ENCODE assay signal across 6 mouse cellular contexts in the genomic region with DNA sequence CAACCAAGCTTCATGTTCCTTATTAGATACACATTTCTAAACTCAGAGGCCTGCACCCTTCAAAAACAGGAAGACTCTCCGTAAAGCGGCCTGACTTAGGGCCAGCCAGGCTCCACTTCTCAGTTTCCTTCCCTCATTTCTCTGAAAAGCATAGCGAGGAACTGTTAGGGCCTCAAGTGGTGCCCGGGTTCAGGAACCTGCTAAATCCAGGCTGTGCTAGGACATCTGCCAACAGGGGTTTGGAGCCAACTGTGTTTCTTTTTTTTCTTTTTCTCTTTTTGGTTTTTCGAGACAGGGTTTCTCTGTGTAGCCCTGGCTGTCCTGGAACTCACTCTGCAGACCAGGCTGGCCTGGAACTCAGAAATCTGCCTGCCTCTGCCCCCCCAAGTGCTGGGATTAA. TPM values are rescaled to one million over a fixed set of nuclear protein-coding genes. Genes with fewer than 3 reads are reported as not detected.
DNase-seq lines count a peak whose midpoint lies in the region; ATAC-seq and TF ChIP-seq lines count a peak whose summit lies in the region.
"Not testable (repeated sequence)": the region's sequence is repeated elsewhere in the genome, so short reads cannot be mapped to it uniquely, and the experiment has no call there.

No protein-coding gene starts in this region.

- H3K4me2 ChIP-seq in liver, embryonic 13.5 days = not testable (repeated sequence)

- not testable (repeated sequence) for H3K9ac ChIP-seq in liver, embryonic 13.5 days

- TF ChIP-seq POLR2A in bone marrow macrophage, adult 2 months (IDR thresholded peaks at IDR 0.05; ENCODE audit: borderline replicate concordance, low read depth, low read length); kidney, adult 2 months (IDR thresholded peaks at IDR 0.05; ENCODE audit: low read depth, low read length): not testable (repeated sequence)

- not testable (repeated sequence) for H3K4me3 ChIP-seq in bone marrow macrophage, adult 2 months (ENCODE audit: insufficient read depth, low read length); kidney, adult 2 months (ENCODE audit: insufficient read depth, low read depth, low read length); liver, embryonic 13.5 days (replicated peaks); macrophage (ENCODE audit: inconsistent target)

- not testable (repeated sequence) for H3K27me3 ChIP-seq in kidney, adult 2 months (replicated peaks; ENCODE audit: control insufficient read depth, insufficient read depth, low read length); liver, embryonic 13.5 days

- WGBS in kidney, adult 2 months = 38% methylated on average over 5 of the region's 5 CpGs
- WGBS in liver, embryonic 13.5 days (ENCODE audit: insufficient replicate concordance) = 52% methylated on average over 5 of the region's 5 CpGs
- 3% methylated on average over 5 of the region's 5 CpGs for WGBS in macrophage (ENCODE audit: missing documents)

- peak; percentile 33 for DNase-seq in NIH3T3 (ENCODE audit: low read depth)
- DNase-seq in kidney, adult 2 months = peak; percentile 53
- not testable (repeated sequence) for DNase-seq in liver, embryonic 13.5 days

- H3K27ac ChIP-seq in bone marrow macrophage, adult 2 months (ENCODE audit: insufficient read depth, low read depth, low read length) = peak overlapping the region; percentile 75
- not testable (repeated sequence) for H3K27ac ChIP-seq in kidney, adult 2 months (ENCODE audit: insufficient read depth, low read depth, low read length)
- peak overlapping the region; percentile 48 for H3K27ac ChIP-seq in liver, embryonic 13.5 days
- peak overlapping the region; percentile 72 for H3K27ac ChIP-seq in macrophage

- peaks cover 41% of the 10 kb centered on the region for H3K4me1 ChIP-seq in bone marrow macrophage, adult 2 months (ENCODE audit: control insufficient read depth, insufficient read depth, low read length)
- peaks cover 28% of the 10 kb centered on the region for H3K4me1 ChIP-seq in kidney, adult 2 months (ENCODE audit: control insufficient read depth, insufficient read depth, low read length)
- peaks cover 85% of the 10 kb centered on the region for H3K4me1 ChIP-seq in liver, embryonic 13.5 days (replicated peaks)

- peaks cover 53% of the 10 kb centered on the region for H3K79me2 ChIP-seq in macrophage (ENCODE audit: inconsistent target)

- not testable (repeated sequence) for TF ChIP-seq CTCF in bone marrow macrophage, adult 2 months (IDR thresholded peaks at IDR 0.05; ENCODE audit: low read depth, low read length); kidney, adult 2 months (conservative IDR thresholded peaks at IDR 0.05; ENCODE audit: insufficient read depth, insufficient read length, low read depth, low read length)

- not testable (repeated sequence) for H3K9me3 ChIP-seq in liver, embryonic 13.5 days (replicated peaks)

- H3K36me3 ChIP-seq in kidney, adult 2 months (ENCODE audit: control insufficient read depth, insufficient read depth, low read length); liver, embryonic 13.5 days: not testable (repeated sequence)
- H3K36me3 ChIP-seq in macrophage (ENCODE audit: inconsistent target) = peaks cover 52% of the 10 kb centered on the region

- ATAC-seq in granulocyte monocyte progenitor cell, adult 5-6 weeks (replicated peaks; ENCODE audit: poor library complexity, severe bottlenecking) = peak; percentile 12
- ATAC-seq in liver, embryonic 13.5 days (ENCODE audit: low read depth) = not testable (repeated sequence)

RNA-seq across cellular contexts. Expression of gene Slc25a45, which starts 4.5 kb away (rescaled TPM):
- 74.2 and 78.0 TPM in 2 replicates for polyA plus RNA-seq in bone marrow macrophage, adult 2 months (2012; ENCODE audit: insufficient read depth, insufficient read length, missing spikeins)
- 38.2 and 44.5 TPM in 2 replicates for total RNA-seq in granulocyte monocyte progenitor cell, adult 5-6 weeks (2014; fragmentation: Nextera tagmentation)
- total RNA-seq in granulocyte monocyte progenitor cell, adult 5-6 weeks (2017) = 35.5 and 35.6 TPM in 2 replicates
- polyA plus RNA-seq in kidney, adult 2 months (2012; rRNA removed) = 52.7 and 63.4 TPM in 2 replicates
- polyA plus RNA-seq in liver, embryonic 13.5 days (2015; fragmentation: Nextera tagmentation; extraction: Ambion mirVana) = 5.7 and 6.8 TPM in 2 replicates
- 100 to 1,000 TPM in 13 of 26 experiments, 10 to 100 TPM in 11, 1 to 10 TPM in 2; 8.2 to 252 (median 93.8) TPM for total RNA-seq in macrophage (2018; cell fraction: chromatin; rRNA removed)
- total RNA-seq in macrophage (2018; cell fraction: cytosol; rRNA removed) = 10 to 100 TPM; 23.1 to 86.6 (median 55.7) TPM
- 100 to 1,000 TPM in 15 of 26 experiments, 10 to 100 TPM in 11; 18.0 to 263 (median 107) TPM for total RNA-seq in macrophage (2018; cell fraction: nucleus; rRNA removed)
- 44.6 to 74.8 TPM (median 53.2 TPM) in 3 replicates for polyA plus RNA-seq in macrophage (2018)

RNA-seq across cellular contexts. Expression of gene Frmd8, which starts 7.0 kb away (rescaled TPM):
- polyA plus RNA-seq in bone marrow macrophage, adult 2 months (2012; ENCODE audit: insufficient read depth, insufficient read length, missing spikeins) = 24.6 and 25.2 TPM in 2 replicates
- 17.9 and 25.4 TPM in 2 replicates for total RNA-seq in granulocyte monocyte progenitor cell, adult 5-6 weeks (2014; fragmentation: Nextera tagmentation)
- 19.0 and 28.4 TPM in 2 replicates for total RNA-seq in granulocyte monocyte progenitor cell, adult 5-6 weeks (2017)
- 18.5 and 23.1 TPM in 2 replicates for polyA plus RNA-seq in kidney, adult 2 months (2012; rRNA removed)
- polyA plus RNA-seq in liver, embryonic 13.5 days (2015; fragmentation: Nextera tagmentation; extraction: Ambion mirVana) = 13.9 and 15.8 TPM in 2 replicates
- total RNA-seq in macrophage (2018; cell fraction: chromatin; rRNA removed) = 10 to 100 TPM in 20 of 26 experiments, 1 to 10 TPM in 6; 4.2 to 72.2 (median 26.5) TPM
- total RNA-seq in macrophage (2018; cell fraction: cytosol; rRNA removed) = 10 to 100 TPM; 14.6 to 30.6 (median 23.5) TPM
- 10 to 100 TPM in 25 of 26 experiments, 1 to 10 TPM in 1; 8.8 to 44.5 (median 22.9) TPM for total RNA-seq in macrophage (2018; cell fraction: nucleus; rRNA removed)
- polyA plus RNA-seq in macrophage (2018) = 8.1 to 26.2 TPM (median 19.8 TPM) in 3 replicates

RNA-seq across cellular contexts. Expression of gene Tigd3, which starts 11.9 kb away (rescaled TPM):
- polyA plus RNA-seq in bone marrow macrophage, adult 2 months (2012; ENCODE audit: insufficient read depth, insufficient read length, missing spikeins) = 0.61 and 0.70 TPM in 2 replicates
- 1.1 and 2.5 TPM in 2 replicates for total RNA-seq in granulocyte monocyte progenitor cell, adult 5-6 weeks (2014; fragmentation: Nextera tagmentation)
- total RNA-seq in granulocyte monocyte progenitor cell, adult 5-6 weeks (2017) = 2.3 and 4.4 TPM in 2 replicates
- polyA plus RNA-seq in kidney, adult 2 months (2012; rRNA removed) = 0.52 and 0.73 TPM in 2 replicates
- 2.5 TPM in 2 replicates for polyA plus RNA-seq in liver, embryonic 13.5 days (2015; fragmentation: Nextera tagmentation; extraction: Ambion mirVana)
- 1 to 10 TPM; 1.4 to 4.4 (median 2.5) TPM for total RNA-seq in macrophage (2018; cell fraction: chromatin; rRNA removed)
- total RNA-seq in macrophage (2018; cell fraction: cytosol; rRNA removed) = under 1 TPM in 24 of 26 experiments, not detected in 2; 0.07 to 0.34 (median 0.16) TPM
- 1 to 10 TPM in 25 of 26 experiments, under 1 TPM in 1; 0.81 to 6.3 (median 2.3) TPM for total RNA-seq in macrophage (2018; cell fraction: nucleus; rRNA removed)
- polyA plus RNA-seq in macrophage (2018) = 0.16 to 0.59 TPM (median 0.16 TPM) in 3 replicates

RNA-seq across cellular contexts. Expression of gene Dpf2, which starts 30.7 kb away (rescaled TPM):
- polyA plus RNA-seq in bone marrow macrophage, adult 2 months (2012; ENCODE audit: insufficient read depth, insufficient read length, missing spikeins) = 69.3 and 75.2 TPM in 2 replicates
- total RNA-seq in granulocyte monocyte progenitor cell, adult 5-6 weeks (2014; fragmentation: Nextera tagmentation) = 97.3 and 126 TPM in 2 replicates
- total RNA-seq in granulocyte monocyte progenitor cell, adult 5-6 weeks (2017) = 62.7 and 108 TPM in 2 replicates
- polyA plus RNA-seq in kidney, adult 2 months (2012; rRNA removed) = 71.5 and 79.7 TPM in 2 replicates
- 56.7 and 60.0 TPM in 2 replicates for polyA plus RNA-seq in liver, embryonic 13.5 days (2015; fragmentation: Nextera tagmentation; extraction: Ambion mirVana)
- 100 to 1,000 TPM; 120 to 363 (median 230) TPM for total RNA-seq in macrophage (2018; cell fraction: chromatin; rRNA removed)
- total RNA-seq in macrophage (2018; cell fraction: cytosol; rRNA removed) = 10 to 100 TPM; 47.8 to 94.3 (median 66.1) TPM
- 100 to 1,000 TPM in 25 of 26 experiments, 10 to 100 TPM in 1; 95.7 to 252 (median 134) TPM for total RNA-seq in macrophage (2018; cell fraction: nucleus; rRNA removed)
- 53.9 to 215 TPM (median 57.4 TPM) in 3 replicates for polyA plus RNA-seq in macrophage (2018)

RNA-seq across cellular contexts. Expression of gene Cdc42ep2, which starts 42.5 kb away (rescaled TPM):
- 2.5 and 2.6 TPM in 2 replicates for polyA plus RNA-seq in bone marrow macrophage, adult 2 months (2012; ENCODE audit: insufficient read depth, insufficient read length, missing spikeins)
- total RNA-seq in granulocyte monocyte progenitor cell, adult 5-6 weeks (2014; fragmentation: Nextera tagmentation) = 0.23 TPM in 1 of 2 replicates, not detected in the other
- total RNA-seq in granulocyte monocyte progenitor cell, adult 5-6 weeks (2017) = not detected in 2 replicates
- 12.0 and 12.2 TPM in 2 replicates for polyA plus RNA-seq in kidney, adult 2 months (2012; rRNA removed)
- polyA plus RNA-seq in liver, embryonic 13.5 days (2015; fragmentation: Nextera tagmentation; extraction: Ambion mirVana) = 2.7 and 3.0 TPM in 2 replicates
- 10 to 100 TPM in 18 of 26 experiments, 1 to 10 TPM in 8; 1.4 to 54.4 (median 20.2) TPM for total RNA-seq in macrophage (2018; cell fraction: chromatin; rRNA removed)
- total RNA-seq in macrophage (2018; cell fraction: cytosol; rRNA removed) = 10 to 100 TPM in 15 of 26 experiments, 1 to 10 TPM in 11; 2.5 to 82.6 (median 12.6) TPM
- total RNA-seq in macrophage (2018; cell fraction: nucleus; rRNA removed) = 10 to 100 TPM in 18 of 26 experiments, 1 to 10 TPM in 8; 2.4 to 66.7 (median 20.1) TPM
- 1.2 to 3.4 TPM (median 1.7 TPM) in 3 replicates for polyA plus RNA-seq in macrophage (2018)
